Mouse (Mus musculus) T-helper 1 cell (primary cell): Measurements from ENCODE around the gene Clmn.

Experiments
- in situ Hi-C: fragments of 300-600 bp; cut with MboI, MseI; formaldehyde crosslinking; loops from one replicate; pipeline ENCODE4 v1.15.1; 2025; ENCODE audit warnings: high pct_unique_total_duplicates

Gene Clmn

GRCm38 (mm10) chr12:104879577-104879989 is 14.7 kb upstream of the Clmn start:
- in situ Hi-C loops: no loop called here

- in situ Hi-C loops: no loop called here
Measured at GRCm38 (mm10) chr12:104876053-104876452, 11.2 kb upstream of the Clmn start.

- in situ Hi-C loops: no loop called here
Measured at GRCm38 (mm10) chr12:104871987-104872386, 7.1 kb upstream of the Clmn start.

GRCm38 (mm10) chr12:104869737-104870136 is 4.9 kb upstream of the Clmn start:
- in situ Hi-C loops: loop anchor here (10.0 kb wide), 1 partner anchor 405 kb away; no protein-coding TSS in a partner anchor

GRCm38 (mm10) chr12:104868430-104868829 is 3.6 kb upstream of the Clmn start:
- in situ Hi-C loops: loop anchor here (10.0 kb wide), 1 partner anchor 404 kb away; no protein-coding TSS in a partner anchor

GRCm38 (mm10) chr12:104867851-104868250 is 3.0 kb upstream of the Clmn start:
- in situ Hi-C loops: loop anchor here (10.0 kb wide), 1 partner anchor 403 kb away; no protein-coding TSS in a partner anchor

- in situ Hi-C loops: loop anchor here (10.0 kb wide), 1 partner anchor 400 kb away; no protein-coding TSS in a partner anchor
Measured at GRCm38 (mm10) chr12:104865166-104865535, 275 bp upstream of the Clmn start.

GRCm38 (mm10) chr12:104863653-104864052 is 1.2 kb downstream of the Clmn start:
- in situ Hi-C loops: loop anchor here (10.0 kb wide), 1 partner anchor 399 kb away; no protein-coding TSS in a partner anchor

- in situ Hi-C loops: no loop called here
Measured at GRCm38 (mm10) chr12:104859140-104859539, 5.7 kb downstream of the Clmn start.

- in situ Hi-C loops: no loop called here
Measured at GRCm38 (mm10) chr12:104858732-104859131, 6.1 kb downstream of the Clmn start.

- in situ Hi-C loops: no loop called here
Measured at GRCm38 (mm10) chr12:104857614-104858013, 7.3 kb downstream of the Clmn start.

GRCm38 (mm10) chr12:104856540-104856939 is 8.3 kb downstream of the Clmn start:
- in situ Hi-C loops: no loop called here

- in situ Hi-C loops: no loop called here
Measured at GRCm38 (mm10) chr12:104855548-104855947, 9.3 kb downstream of the Clmn start.

GRCm38 (mm10) chr12:104854826-104855225 is 10.1 kb downstream of the Clmn start:
- in situ Hi-C loops: no loop called here

- in situ Hi-C loops: no loop called here
Measured at GRCm38 (mm10) chr12:104853374-104853773, 11.5 kb downstream of the Clmn start.

- in situ Hi-C loops: no loop called here
Measured at GRCm38 (mm10) chr12:104851711-104852508, 13.0 kb downstream of the Clmn start.

GRCm38 (mm10) chr12:104850119-104850518 is 14.8 kb downstream of the Clmn start:
- in situ Hi-C loops: no loop called here

- in situ Hi-C loops: no loop called here
Measured at GRCm38 (mm10) chr12:104848667-104849066, 16.2 kb downstream of the Clmn start.

GRCm38 (mm10) chr12:104847227-104847626 is 17.6 kb downstream of the Clmn start:
- in situ Hi-C loops: no loop called here

- in situ Hi-C loops: no loop called here
Measured at GRCm38 (mm10) chr12:104845707-104846106, 19.2 kb downstream of the Clmn start.

GRCm38 (mm10) chr12:104844989-104845388 is 19.9 kb downstream of the Clmn start:
- in situ Hi-C loops: no loop called here

- in situ Hi-C loops: no loop called here
Measured at GRCm38 (mm10) chr12:104844279-104844678, 20.6 kb downstream of the Clmn start.

- in situ Hi-C loops: no loop called here
Measured at GRCm38 (mm10) chr12:104841256-104841655, 23.6 kb downstream of the Clmn start.
